Mouse (Mus musculus): ENCODE data around the gene Siglece. TPM values are rescaled to one million over a fixed set of nuclear protein-coding genes. Genes with fewer than 3 reads are reported as not detected.
"Not testable (repeated sequence)": the region's sequence is repeated elsewhere in the genome, so short reads cannot be mapped to it uniquely, and the experiment has no call there.

The Siglece gene
- total RNA-seq (2021) = 1 to 10 TPM in 1 of 2 experiments, under 1 TPM in 1; 0.94 to 1.3 TPM

GRCm38 (mm10) chr7:43660002-43660401, at the start of gene Siglece:
Gene Siglece (minus strand): TSS chr7:43660161.
- no peak for DNase-seq
- intact Hi-C loops (cut with DNase I) = no loop called here

DNA sequence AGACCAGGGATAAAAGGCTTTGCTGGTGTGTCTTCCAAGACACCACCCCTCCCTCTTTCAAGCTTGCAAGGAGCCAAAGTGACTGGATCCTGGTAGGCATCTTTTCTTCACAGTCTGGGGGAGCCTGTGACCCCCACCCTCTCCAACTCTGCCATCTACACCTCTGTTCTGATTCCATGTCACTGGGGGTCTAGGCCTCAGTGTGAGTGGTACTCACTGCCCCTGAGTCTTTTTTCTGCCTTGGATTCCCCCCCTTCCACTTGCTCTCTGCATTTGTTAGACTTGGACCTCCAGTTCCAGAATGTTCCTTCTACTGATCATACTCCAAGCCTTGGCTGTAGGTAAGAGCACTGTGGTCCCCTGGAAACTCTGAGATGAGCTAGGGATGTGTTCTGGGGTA, 30.2 kb upstream of the Siglece start, which contains the start of gene Klk14:
TSS of gene Klk14 (plus strand) at position 301 of the 400 bp plus-strand sequence.
- intact Hi-C loops (cut with DNase I) = no loop called here
- no peak for DNase-seq

- intact Hi-C loops (cut with DNase I) = no loop called here
- DNase-seq = no peak
These were observed 25.1 kb upstream of the Siglece start for GRCm38 (mm10) chr7:43685088-43685487.

GRCm38 (mm10) chr7:43682511-43682910, 22.6 kb upstream of the Siglece start:
- intact Hi-C loops (cut with DNase I) = loop anchor here (5.0 kb wide), 2 partner anchors 65 to 80 kb away; no protein-coding TSS in a partner anchor
- DNase-seq = not testable (repeated sequence)

- intact Hi-C loops (cut with DNase I) = loop anchor here (1.0 to 5.0 kb wide), 3 partner anchors 66 to 101 kb away; no protein-coding TSS in a partner anchor
- peak; percentile 67 to 71 for DNase-seq
These were observed 21.0 kb upstream of the Siglece start for GRCm38 (mm10) chr7:43680960-43681359.

DNA sequence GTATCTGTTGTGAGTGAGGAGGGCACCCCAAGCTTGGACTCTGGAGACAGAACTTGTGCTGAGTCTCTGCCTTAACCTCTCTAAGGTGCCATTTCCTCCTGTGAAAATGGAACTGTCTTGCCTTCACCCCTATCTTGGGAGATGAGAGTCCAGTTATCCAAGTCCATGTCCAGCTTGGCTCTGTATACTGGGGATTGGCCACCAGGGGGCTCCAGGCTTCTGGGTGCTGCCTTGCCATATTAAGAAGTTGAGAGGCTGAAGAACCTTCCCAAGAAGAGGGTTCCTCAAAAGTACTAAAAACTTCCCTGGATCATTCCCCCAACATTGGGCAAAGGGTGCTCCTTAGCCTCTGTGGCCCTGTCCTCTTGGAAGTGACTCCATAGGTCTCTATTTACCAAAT, 18.6 kb upstream of the Siglece start:
- peak; percentile 45 to 68 for DNase-seq
- intact Hi-C loops (cut with DNase I) = loop anchor here (1.0 kb wide), 1 partner anchor 217 kb away; no protein-coding TSS in a partner anchor

- DNase-seq = no peak
- intact Hi-C loops (cut with DNase I) = no loop called here
These were observed 15.1 kb upstream of the Siglece start for GRCm38 (mm10) chr7:43675091-43675490.

- intact Hi-C loops (cut with DNase I) = loop anchor here (1.0 to 5.0 kb wide), 2 partner anchors 93 to 205 kb away; partner anchors contain the start of gene Zfp719
These were observed 12.8 kb upstream of the Siglece start for GRCm38 (mm10) chr7:43672581-43673260.

DNA sequence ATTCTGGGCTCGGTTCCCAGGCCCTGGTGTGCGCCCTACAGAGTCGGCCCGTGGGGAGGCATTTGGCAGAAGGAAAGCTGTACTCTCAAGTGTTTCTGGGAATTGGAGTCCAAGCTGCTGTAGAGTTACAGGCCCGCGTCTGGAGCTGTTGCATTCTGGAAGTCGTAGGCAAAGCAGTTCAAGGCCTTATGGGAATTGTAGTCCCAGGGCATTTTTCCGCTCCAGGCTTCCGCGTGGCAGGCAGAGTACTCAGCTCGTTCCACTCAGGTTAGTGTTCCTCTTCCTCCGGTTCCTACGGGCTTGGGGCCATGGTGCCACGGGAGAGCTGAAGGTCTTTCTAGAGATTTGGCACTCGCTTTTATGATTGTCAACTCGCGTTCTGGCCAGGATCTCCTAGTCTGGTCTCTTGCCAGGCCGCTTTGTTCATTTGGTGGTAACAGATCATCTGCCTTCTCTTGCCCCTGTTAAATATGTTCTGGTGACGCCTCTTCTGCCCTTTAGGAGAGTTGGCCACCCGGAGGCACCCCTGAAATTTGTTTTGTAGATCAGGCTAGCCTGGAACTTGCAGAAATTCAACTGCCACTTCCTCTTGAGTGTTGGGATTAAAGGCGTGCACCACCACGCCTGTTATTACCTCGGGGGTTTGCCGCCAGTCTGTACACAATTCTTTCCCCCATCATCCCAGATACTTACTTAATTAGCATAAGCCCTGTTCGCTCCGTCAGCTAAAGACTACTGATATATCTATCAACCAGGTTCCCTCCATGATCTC, 12.0 kb upstream of the Siglece start, which contains the start of gene Ctu1:
TSS of gene Ctu1 (plus strand) at position 208 of the 772 bp plus-strand sequence.
- peak; percentile 85 to 87 for DNase-seq
- intact Hi-C loops (cut with DNase I) = loop anchor here (1.0 to 5.0 kb wide), 2 partner anchors 93 to 205 kb away; partner anchors contain the start of gene Zfp719

More at GRCm38 (mm10) chr7:43672581-43673260, 12.8 kb upstream of the Siglece start:
- DNase-seq = no peak

GRCm38 (mm10) chr7:43671064-43671808, 11.3 kb upstream of the Siglece start:
- intact Hi-C loops (cut with DNase I) = loop anchor here (5.0 kb wide), 1 partner anchor 204 kb away; no protein-coding TSS in a partner anchor
- DNase-seq = no peak

DNA sequence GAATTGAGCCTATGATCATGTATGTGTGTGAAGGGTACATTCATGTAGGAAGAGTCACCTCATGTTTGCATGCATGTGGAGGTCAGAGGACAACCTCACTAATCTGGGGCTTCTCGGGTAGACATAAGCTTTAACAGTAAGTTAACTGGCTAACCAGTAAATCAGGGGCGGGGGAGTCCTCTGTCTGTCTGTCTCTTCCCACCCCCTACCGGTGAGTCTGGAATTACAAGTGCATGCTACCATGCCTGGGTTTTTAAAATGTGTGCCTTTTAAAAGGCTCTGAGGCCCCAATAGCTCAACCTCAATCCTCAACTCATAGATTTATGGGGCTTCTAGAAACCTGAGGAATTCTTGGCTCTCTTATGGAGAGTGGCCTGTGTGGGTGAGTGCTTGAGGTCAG, 8.6 kb upstream of the Siglece start:
- intact Hi-C loops (cut with DNase I) = loop anchor here (5.0 kb wide), 1 partner anchor 49 kb away; no protein-coding TSS in a partner anchor
- no peak for DNase-seq

GRCm38 (mm10) chr7:43667221-43667620, 7.3 kb upstream of the Siglece start:
- intact Hi-C loops (cut with DNase I) = loop anchor here (5.0 kb wide), 1 partner anchor 50 kb away; no protein-coding TSS in a partner anchor
- DNase-seq = not testable (repeated sequence)

DNA sequence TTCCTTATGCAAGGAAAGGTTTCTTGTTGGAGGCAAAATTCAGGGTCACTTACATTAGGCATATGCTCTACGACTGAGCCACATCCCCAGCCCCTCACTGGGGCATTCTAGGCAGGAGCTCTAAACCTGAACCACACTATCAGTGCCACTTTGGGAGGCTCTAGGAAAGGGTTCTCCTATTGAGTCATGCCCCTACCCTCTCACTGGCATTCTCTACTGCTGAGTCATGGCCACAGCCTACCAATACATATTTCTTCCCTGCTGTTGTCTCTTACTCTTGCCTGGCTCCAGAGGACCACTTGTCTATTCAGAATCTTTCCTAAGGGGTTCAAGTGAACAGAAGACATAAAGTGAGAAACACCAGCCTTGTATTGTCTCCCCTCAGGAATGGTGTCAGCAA, 2.8 kb upstream of the Siglece start:
- intact Hi-C loops (cut with DNase I) = no loop called here
- no peak for DNase-seq

DNA sequence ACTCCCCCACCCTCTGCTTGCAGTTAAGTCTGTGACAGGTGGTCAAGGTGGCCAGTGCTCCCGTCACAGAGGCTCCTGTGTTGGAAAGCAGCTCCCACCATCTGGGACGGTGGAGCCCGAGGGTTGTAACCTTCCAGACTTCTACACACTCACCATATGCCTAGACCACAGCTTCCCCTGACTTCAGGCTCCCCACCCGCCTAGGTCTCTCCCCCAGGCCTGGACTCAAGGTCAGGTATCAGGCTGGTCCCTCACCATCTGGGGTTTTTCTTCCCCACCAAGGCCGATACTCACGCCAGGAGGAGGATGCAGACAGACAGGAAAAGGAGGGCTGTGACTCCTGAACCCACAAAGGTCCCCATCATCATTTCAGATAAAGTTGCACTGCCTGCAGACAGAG, 3.7 kb downstream of the Siglece start:
- DNase-seq = no peak
- intact Hi-C loops (cut with DNase I) = no loop called here

DNA sequence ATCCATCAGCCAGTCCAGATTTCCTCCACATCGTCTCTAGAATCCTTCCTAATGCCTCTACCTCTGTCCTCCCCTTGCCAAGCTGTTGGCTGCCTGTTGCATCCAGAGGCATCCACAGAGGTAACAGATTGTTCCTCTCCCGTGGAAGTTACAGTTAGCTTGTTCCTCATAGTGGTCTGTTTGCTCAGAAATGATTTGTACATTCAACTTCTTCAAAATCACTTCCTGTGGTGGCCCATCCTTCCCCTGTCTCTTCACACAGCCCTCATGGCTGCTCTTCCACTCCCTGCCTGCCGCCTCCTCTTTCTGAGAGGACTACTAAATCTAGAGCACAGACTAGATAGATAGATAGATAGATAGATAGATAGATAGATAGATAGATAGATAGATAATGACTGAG, 5.4 kb downstream of the Siglece start:
- intact Hi-C loops (cut with DNase I) = no loop called here
- no peak for DNase-seq

GRCm38 (mm10) chr7:43652683-43653082, 7.3 kb downstream of the Siglece start:
- intact Hi-C loops (cut with DNase I) = no loop called here
- DNase-seq = no peak

DNA sequence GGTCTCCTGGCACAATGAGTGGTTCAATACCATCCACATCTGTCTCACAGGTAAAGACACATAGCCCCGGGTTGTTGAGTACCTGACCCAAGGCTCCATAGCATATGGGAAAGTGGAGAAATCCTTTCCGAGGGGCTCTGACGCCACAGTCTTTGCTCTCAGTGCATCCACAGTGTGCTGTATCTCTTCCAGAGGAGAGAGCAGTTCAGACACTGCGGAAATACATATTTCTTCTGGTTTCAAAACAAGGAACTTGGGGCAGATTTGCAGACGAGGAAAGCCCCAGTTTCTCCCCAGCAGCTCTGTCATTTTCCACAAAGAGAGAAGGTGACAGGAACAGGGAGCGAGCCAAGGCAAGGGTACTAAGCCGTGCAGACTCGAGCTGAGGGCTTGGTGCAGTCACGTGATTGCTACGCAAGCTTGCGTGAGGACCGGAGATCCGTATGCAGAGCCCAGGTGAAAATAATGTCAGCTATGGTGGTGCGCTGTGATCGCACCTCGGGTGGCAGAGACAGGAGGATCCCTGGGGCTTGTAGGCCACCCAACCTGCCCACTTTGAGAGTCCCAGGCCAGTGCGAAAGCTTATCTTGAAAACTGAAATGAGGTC, 16.8 kb downstream of the Siglece start:
- intact Hi-C loops (cut with DNase I) = no loop called here
- no peak for DNase-seq

GRCm38 (mm10) chr7:43642587-43642986, 17.4 kb downstream of the Siglece start:
- DNase-seq = no peak
- intact Hi-C loops (cut with DNase I) = no loop called here

DNA sequence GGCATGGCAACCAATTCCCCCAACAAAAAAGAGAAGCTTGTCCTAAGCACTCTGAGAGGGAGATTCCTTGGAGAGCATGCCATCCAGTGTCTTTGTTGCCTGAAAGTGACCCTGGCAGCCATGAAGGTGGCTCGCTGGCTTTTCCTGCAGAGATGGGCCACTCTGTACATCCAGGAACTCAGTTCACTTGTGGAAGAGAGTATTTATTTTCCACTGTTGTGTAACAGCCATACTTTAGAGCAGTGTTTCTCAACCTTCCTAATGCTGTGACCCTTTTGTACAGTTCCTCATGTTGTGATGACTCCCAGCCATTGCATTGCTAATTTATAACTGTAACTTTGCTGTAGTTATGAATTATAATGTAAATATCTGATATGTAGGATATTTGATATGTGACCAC, 22.8 kb downstream of the Siglece start:
- intact Hi-C loops (cut with DNase I) = no loop called here

GRCm38 (mm10) chr7:43636194-43636593, 23.8 kb downstream of the Siglece start:
- intact Hi-C loops (cut with DNase I) = no loop called here
- DNase-seq = no peak

More for the DNA sequence above, 22.8 kb downstream of the Siglece start:
- no peak for DNase-seq

Data from heart, postnatal 36 days (tissue).